Mouse (Mus musculus): ENCODE data around the gene Jak2.

- TF ChIP-seq POLR2A (IDR thresholded peaks at IDR 0.05; ENCODE audit: borderline replicate concordance, insufficient read depth, low read length) (no peak), CTCF (IDR thresholded peaks at IDR 0.05; ENCODE audit: borderline replicate concordance, insufficient read depth, low read depth, low read length) (no peak)
Measured at GRCm38 (mm10) chr19:29326396-29326795, 74.8 kb downstream of the Jak2 start.

Data from cerebellum, adult 2 months (tissue).